Comparison of ENCODE assay signal across 9 mouse cellular contexts in the genomic region with DNA sequence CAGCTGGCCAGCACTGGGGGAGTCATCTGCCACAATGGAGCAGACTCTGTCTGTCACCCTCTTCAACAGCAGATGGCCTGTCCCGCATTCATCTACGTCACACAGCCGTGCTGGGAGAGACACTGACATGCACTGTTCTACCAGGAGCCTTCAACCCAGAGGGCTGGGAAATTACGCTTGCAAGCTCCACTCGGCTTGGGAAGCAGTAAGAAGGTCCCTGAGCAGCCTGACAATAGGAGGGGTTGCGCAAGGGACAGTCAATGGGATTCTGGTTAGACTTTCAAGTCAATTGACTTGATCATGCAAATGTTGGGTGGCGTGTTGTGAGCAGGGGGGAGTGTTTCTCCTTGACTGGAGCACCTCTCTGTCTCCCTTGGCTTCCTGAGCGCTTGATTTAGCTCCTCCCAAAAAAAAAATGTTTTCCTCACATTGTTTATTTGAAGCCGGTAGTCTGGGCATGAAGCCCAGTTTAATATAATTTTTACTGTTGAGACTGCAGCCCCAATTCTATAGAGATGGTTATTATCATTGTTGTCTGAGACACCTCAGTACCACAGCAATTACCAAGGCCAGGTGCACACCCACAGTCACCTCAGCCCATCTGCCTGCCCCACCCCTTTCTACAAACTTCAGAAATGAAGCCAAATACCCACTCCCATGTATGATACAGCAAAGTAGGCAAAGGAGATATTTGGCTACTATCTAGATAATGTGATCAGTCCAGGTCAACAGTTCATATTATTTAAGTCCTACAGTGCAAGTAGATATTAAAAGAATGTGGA.
DNase-seq lines count a peak whose midpoint lies in the region; ATAC-seq and TF ChIP-seq lines count a peak whose summit lies in the region.
"Had no signal": no experiment of that assay in that cellular context is flagged by ENCODE, and none has a peak within 500 bp of the region (broad histone marks: within the 10 kb centered on the region; RNA-seq: fewer than 3 reads in every experiment).

No protein-coding gene starts in this region.

- H3K9ac ChIP-seq in heart, postnatal 0 days (replicated peaks; ENCODE audit: low read depth, low read length): no peak overlapping the region
- no peak overlapping the region for H3K9ac ChIP-seq in lung, embryonic 15.5 days

- peak; percentile 43 for ATAC-seq in erythroid progenitor cell, adult 5-6 weeks (replicated peaks; ENCODE audit: low FRiP score, poor library complexity, severe bottlenecking)
- ATAC-seq in heart, postnatal 0 days (ENCODE audit: insufficient read depth, low read depth): peak; percentile 60
- ATAC-seq in lung, embryonic 15.5 days (ENCODE audit: borderline replicate concordance, extremely low read depth, low FRiP score, low TSS enrichment): peak; percentile 55; the same call in 1 of the 2 replicates

- H3K27me3 ChIP-seq in heart, postnatal 0 days (ENCODE audit: control insufficient read depth, insufficient read depth, low read length): no peaks in the 10 kb centered on the region
- H3K27me3 ChIP-seq in lung, embryonic 15.5 days: no peaks in the 10 kb centered on the region
- H3K27me3 ChIP-seq in thymus, adult 2 months (ENCODE audit: control insufficient read depth, insufficient read depth, low read length): no peaks in the 10 kb centered on the region
- H3K27me3 ChIP-seq: CH12.LX had no signal

- H3K27ac ChIP-seq in heart, postnatal 0 days (ENCODE audit: low read depth): peak overlapping the region; percentile 59
- H3K27ac ChIP-seq in lung, embryonic 15.5 days: peak overlapping the region; percentile 91
- H3K27ac ChIP-seq in thymus, adult 2 months (ENCODE audit: control insufficient read depth, insufficient read depth, low read length): no peak overlapping the region

- H3K9me3 ChIP-seq in heart, postnatal 0 days (replicated peaks; ENCODE audit: control insufficient read depth, low read length): no peaks in the 10 kb centered on the region
- no peaks in the 10 kb centered on the region for H3K9me3 ChIP-seq in lung, embryonic 15.5 days

- TF ChIP-seq POLR2A in thymus, adult 2 months (IDR thresholded peaks at IDR 0.05; ENCODE audit: control insufficient read depth, extremely low read depth, insufficient read depth, low read length, poor library complexity): no peak

- TF ChIP-seq EP300 in heart, postnatal 0 days (IDR thresholded peaks at IDR 0.05; ENCODE audit: low read depth): peak; percentile 46; the same call in 1 of the 2 replicates

- DNase-seq in layer of hippocampus, adult 11-12 months (ENCODE audit: low spot score): peak; percentile 78
- DNase-seq in layer of hippocampus, adult 9-10 months (ENCODE audit: low spot score): no peak
- peak; percentile 38 for DNase-seq in heart, postnatal 0 days (ENCODE audit: low spot score)
- peak; percentile 53 to 66 for DNase-seq in kidney, postnatal 36 days
- DNase-seq in retina, postnatal 7 days (ENCODE audit: low read depth, low spot score): peak; percentile 27
- DNase-seq in thymus, adult 2 months: no peak

- H3K36me3 ChIP-seq in heart, postnatal 0 days (replicated peaks; ENCODE audit: control insufficient read depth, insufficient read depth, low read length): no peaks in the 10 kb centered on the region
- H3K36me3 ChIP-seq in lung, embryonic 15.5 days: no peaks in the 10 kb centered on the region
- H3K36me3 ChIP-seq in thymus, adult 2 months (ENCODE audit: control insufficient read depth, insufficient read depth, low read length): no peaks in the 10 kb centered on the region

- H3K4me2 ChIP-seq in heart, postnatal 0 days (ENCODE audit: low read depth, low read length): no peak overlapping the region
- peak overlapping the region; percentile 41 for H3K4me2 ChIP-seq in lung, embryonic 15.5 days

- peaks cover 13% of the 10 kb centered on the region for H3K4me1 ChIP-seq in heart, postnatal 0 days (ENCODE audit: control insufficient read depth, insufficient read depth)
- peaks cover 63% of the 10 kb centered on the region for H3K4me1 ChIP-seq in lung, embryonic 15.5 days
- peaks cover 34% of the 10 kb centered on the region for H3K4me1 ChIP-seq in thymus, adult 2 months (replicated peaks; ENCODE audit: control insufficient read depth, insufficient read depth, low read length)

- TF ChIP-seq CTCF in heart, postnatal 0 days (IDR thresholded peaks at IDR 0.05; ENCODE audit: low read depth): no peak
- TF ChIP-seq CTCF in thymus, adult 2 months (IDR thresholded peaks at IDR 0.05; ENCODE audit: borderline replicate concordance, control insufficient read depth, extremely low read depth, insufficient read depth, low read length, poor library complexity): no peak

- no peak overlapping the region for H3K4me3 ChIP-seq in heart, postnatal 0 days (ENCODE audit: low read depth, low read length)
- H3K4me3 ChIP-seq in lung, embryonic 15.5 days: no peak overlapping the region
- H3K4me3 ChIP-seq in thymus, adult 2 months (ENCODE audit: control insufficient read depth, insufficient read depth, low read length): no peak overlapping the region

- WGBS in heart, postnatal 0 days: 45% methylated on average over 9 of the region's 9 CpGs
- 38% methylated on average over 9 of the region's 9 CpGs for whole genome bisulfite sequencing in lung, embryonic 15.5 days
- 69% methylated on average over 9 of the region's 9 CpGs for WGBS in thymus, adult 2 months

Comparison
In these comparisons a context has a peak if more than half of its experiments do, and no peak if none do; other contexts are left out.
1. DNase-seq: peak in layer of hippocampus, adult 11-12 months (single experiment), heart, postnatal 0 days (single experiment), kidney, postnatal 36 days (2 of 2) and retina, postnatal 7 days (single experiment); none in layer of hippocampus, adult 9-10 months (single experiment) and thymus, adult 2 months (single experiment).
2. Peak in every context shown above with its lines, with median percentiles within 50 percentile points of each other: ATAC-seq.